Mouse (Mus musculus): ENCODE measurements at regions not wholly inside any gene's neighbourhood (a gene's known extent, or its start where the extent isn't known, plus 50 kb on each side); places are given as distances from the start of the nearest gene placed in this dataset.
"Not testable (repeated sequence)": the region's sequence is repeated elsewhere in the genome, so short reads cannot be mapped to it uniquely, and the experiment has no call there.

DNA sequence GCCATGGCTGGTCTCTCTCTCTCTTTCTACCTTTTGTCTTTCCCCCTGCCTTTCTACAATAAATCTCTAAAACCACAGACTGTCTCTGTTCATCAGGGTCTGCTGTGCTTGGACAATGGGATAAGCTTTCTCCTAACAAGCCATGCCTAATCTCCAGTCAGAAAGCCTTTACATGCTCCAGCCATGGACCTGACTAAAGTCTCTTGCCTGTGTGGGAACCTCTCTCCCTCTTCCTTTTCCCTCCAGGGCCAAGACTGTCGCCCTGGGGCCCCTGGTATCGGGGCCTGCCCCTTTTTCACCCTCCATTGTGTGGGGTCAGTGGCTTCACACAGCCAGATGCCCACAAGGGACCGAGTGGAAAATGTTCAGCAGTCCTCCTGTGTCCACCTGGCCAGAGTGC, 1151.3 kb upstream of the Prmt6 start:
- no peak for DNase-seq (ENCODE audit: low read depth, low spot score)

DNA sequence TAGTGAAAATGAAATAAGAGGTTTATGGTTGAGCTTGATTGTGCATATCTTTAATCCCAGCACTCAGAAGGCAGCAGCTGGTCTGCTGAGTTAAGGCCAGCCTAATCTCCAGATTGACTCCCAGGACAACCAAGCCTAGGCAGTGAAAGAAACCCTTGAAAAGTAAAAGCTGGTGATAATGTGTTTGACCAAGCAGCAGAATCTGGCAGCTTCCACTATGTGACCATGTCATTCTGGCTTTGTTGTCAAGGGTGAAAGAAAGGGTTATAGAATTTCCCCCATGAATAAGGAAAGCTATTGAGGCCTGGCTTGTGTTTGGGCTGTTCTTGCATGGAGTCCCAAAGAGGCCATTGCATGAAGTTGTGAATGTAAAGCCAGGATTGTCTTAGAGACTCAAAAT, 1142.3 kb upstream of the Prmt6 start:
- DNase-seq (ENCODE audit: low read depth, low spot score): no peak

DNA sequence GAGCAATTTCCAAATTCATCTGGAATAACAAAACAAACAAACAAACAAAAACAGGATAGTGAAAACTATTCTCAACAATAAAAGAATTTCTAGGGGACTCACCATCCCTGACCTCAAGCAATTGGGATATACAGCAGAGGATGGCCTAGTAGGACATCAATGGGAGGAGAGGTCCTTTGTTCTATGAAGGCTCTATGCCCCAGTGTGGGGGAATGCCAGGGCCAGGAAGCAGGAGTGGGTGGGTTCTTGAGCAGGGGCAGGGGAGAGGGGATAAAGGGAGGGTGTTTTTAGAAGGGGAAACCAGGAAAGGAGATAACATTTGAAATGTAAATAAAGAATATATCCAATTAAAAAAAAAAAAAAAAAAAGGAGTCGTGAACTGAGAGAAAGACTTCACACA, 1141.9 kb upstream of the Prmt6 start:
- DNase-seq (ENCODE audit: low read depth, low spot score): not testable (repeated sequence)

DNA sequence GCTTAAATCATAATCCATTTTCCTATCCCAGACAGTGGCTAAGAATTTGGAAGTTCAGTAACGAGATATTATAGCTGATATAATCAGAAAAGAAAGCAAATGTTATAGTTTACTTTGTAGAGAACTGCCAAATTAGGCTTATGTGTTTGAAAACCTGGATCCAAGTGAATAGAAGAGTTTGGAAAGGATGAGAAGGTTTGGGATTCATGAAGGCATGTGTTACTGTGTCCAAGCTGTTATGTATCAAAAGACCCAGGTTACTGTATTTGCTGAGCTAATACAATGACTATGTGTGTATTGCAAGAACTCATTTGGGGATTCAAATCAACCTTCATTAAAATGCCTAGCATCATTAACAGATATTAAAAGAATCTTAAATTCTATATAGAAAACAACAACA, 1135.9 kb upstream of the Prmt6 start:
- no peak for DNase-seq (ENCODE audit: low read depth, low spot score)

DNA sequence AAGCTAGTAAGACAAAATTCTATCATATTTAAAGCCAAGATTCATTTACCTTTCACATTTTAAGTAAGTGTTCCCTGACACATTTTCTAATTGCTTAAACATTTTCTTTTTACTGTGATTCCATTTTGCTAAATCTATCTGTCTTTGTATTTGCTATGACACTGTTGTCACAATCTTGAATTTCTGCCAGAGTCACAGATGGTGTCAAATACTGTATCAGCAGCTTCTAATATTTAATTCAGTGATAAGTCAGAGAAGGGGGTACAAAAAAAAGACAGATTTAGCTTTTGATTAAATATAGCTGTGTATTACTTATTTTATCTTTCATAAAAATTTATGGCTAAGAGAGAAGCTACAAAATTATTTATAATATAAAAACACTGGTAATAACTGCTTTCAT, 1135.5 kb upstream of the Prmt6 start:
- DNase-seq (ENCODE audit: low read depth, low spot score): no peak

DNA sequence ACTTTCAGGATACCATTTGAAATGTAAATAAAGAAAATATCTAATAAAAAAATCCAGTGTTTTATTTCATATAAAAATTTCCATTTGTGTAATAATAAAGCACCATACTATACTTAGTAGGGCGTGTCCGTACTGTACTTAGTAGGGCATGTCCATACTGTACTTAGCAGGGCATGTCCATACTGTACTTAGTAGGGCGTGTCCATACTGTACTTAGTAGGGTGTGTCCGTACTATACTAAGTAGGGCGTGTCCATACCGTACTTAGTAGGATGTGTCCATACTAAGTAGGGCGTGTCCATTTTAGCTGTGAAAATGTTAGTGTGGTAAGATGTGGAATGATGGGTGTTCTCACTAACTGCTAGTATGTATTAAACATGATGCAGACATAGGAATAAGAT, 1134.8 kb upstream of the Prmt6 start:
- DNase-seq (ENCODE audit: low read depth, low spot score): no peak

DNA sequence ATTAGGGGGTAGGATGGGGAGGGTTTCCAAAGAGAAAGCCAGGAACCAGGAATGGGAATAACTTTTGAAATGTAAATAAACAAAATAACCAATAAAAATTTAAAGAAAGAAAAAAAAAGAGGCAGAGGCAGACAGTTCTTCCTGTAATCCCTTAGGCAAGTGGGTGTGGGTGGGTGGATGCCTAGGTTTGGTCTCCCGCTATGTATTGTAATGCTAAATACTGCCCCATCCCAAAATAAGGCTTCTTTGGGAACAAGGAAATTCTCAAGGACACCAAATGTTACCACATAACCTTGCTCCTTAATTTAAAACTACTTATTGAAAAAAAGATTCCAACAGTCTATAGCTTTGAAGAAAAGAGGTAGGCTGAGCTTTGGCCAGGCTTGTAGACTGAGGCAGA, 1120.5 kb upstream of the Prmt6 start:
- peak; percentile 65 for DNase-seq (ENCODE audit: low read depth, low spot score)

DNA sequence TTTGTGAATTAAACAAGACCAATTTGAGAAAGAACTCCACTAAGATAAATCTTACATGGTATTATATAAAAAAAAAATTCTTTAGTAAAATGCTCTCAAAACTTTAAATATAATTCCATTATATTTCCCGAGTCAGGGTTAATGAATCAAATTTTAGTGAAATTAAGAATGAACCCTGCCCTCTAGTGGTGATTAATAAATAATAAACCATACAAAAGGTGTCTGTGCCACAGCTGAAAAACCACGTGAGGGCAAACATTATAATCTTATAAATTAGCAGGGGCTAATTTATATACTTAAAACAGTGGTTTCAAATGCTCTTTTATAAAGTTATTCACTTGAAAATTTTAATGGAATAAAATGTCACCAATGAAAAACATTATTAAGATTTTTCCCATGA, 1087.4 kb upstream of the Prmt6 start:
- no peak for DNase-seq (ENCODE audit: low read depth, low spot score)

DNA sequence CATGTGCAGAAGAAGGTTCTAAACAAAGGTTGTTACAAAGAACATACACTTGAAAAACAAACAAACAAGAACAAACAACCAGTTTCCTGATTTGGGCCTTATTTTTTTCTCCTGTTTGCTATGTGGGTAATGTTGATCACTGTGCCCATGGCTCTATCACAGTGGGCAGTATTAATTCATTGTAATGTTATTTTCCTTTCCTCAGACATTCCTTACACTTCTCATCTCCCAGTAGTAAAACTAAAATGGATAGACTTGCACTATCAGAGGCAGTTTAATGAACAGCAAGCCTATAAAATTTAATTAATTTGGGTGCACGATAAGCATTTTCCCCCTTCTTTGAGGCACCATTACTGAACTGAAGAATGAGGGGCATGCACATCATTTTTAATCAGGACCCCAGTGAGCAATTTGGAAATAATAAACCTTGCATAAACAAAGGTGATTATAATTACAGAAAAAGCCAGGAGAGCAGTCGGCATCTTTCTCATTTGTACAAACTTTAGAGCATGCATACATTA, 1040.3 kb upstream of the Prmt6 start:
- no peak for DNase-seq (ENCODE audit: low read depth, low spot score)

DNA sequence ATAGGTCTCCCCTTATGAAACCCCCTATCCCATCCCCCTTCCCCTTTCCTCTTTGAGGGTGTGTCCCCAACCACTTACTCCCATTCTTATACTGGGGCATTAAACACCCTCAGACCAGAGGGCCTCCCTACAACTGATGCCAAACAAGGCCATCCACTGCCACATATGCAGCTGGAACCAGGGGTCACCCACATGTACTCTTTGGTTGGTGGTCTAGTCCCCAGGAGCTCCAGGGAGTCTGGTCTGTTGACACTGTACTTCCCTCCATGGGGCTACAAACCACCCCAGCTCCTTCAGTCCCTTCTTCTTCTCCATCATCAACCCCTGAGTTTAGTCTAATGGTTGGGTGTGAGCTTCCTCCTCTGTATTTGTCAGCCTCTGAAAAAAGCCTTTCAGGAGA, 1030.8 kb upstream of the Prmt6 start:
- no peak for DNase-seq (ENCODE audit: low read depth, low spot score)

Data from ZHBTc4 (cell line).